Mouse (Mus musculus): Measurements from ENCODE around the gene Exoc4.

DNA sequence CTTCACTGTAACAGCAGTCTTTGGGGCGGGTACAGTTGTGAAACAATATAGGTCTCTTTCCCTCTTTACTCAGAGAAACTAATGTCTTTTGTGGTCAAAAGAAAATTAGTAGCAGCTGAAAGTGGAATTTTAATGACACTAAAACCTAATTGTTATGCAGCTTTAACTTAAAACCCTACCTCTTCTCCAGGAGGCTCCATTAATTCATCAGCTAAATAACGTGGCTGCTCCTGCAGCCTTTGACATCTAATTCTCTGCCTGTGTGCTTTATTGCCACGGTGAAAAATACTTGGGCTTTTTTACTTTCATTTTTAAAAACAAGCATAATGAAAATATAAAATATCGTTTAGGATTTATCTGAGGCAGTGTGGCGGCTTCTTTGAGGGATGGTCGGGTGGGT lies 764.6 kb downstream of the Exoc4 start:
- TF ChIP-seq ELF1 (IDR thresholded peaks at IDR 0.05; ENCODE audit: low read depth, low read length) (no peak), POLR2A (IDR thresholded peaks at IDR 0.05; ENCODE audit: low read depth, low read length) (no peak), CTCF (conservative IDR thresholded peaks at IDR 0.05 in 1 of 2, IDR thresholded peaks at IDR 0.05 in 1 of 2; ENCODE audit: low read depth in 2 of 2, low read length in 2 of 2) (no peak), MEF2A (IDR thresholded peaks at IDR 0.05; ENCODE audit: borderline replicate concordance, low read depth, low read length) (no peak), USF1 (IDR thresholded peaks at IDR 0.05; ENCODE audit: low read depth, low read length) (no peak), TBP (conservative IDR thresholded peaks at IDR 0.05; ENCODE audit: low read depth, low read length) (no peak), MAX (IDR thresholded peaks at IDR 0.05; ENCODE audit: low read length) (no peak), JUN (IDR thresholded peaks at IDR 0.05; ENCODE audit: insufficient read depth, low read depth, low read length) (no peak), KAT2A (IDR thresholded peaks at IDR 0.05; ENCODE audit: insufficient replicate concordance, low read length) (no peak), MAFK (IDR thresholded peaks at IDR 0.05; ENCODE audit: insufficient replicate concordance, low read length) (no peak), MYC (IDR thresholded peaks at IDR 0.05; ENCODE audit: low read depth, low read length) (no peak)
